Mouse (Mus musculus): ENCODE results near the gene Pde6d.
A peak's percentile ranks its signal among the peaks of the same experiment; 100 is the strongest.
"Not testable (repeated sequence)": the region's sequence is repeated elsewhere in the genome, so short reads cannot be mapped to it uniquely, and the experiment has no call there.

Pde6d gene

GRCm38 (mm10) chr1:86569292-86569860 lies 13.1 kb downstream of the Pde6d start:
- no peak for DNase-seq (ENCODE audit: low spot score)

DNA sequence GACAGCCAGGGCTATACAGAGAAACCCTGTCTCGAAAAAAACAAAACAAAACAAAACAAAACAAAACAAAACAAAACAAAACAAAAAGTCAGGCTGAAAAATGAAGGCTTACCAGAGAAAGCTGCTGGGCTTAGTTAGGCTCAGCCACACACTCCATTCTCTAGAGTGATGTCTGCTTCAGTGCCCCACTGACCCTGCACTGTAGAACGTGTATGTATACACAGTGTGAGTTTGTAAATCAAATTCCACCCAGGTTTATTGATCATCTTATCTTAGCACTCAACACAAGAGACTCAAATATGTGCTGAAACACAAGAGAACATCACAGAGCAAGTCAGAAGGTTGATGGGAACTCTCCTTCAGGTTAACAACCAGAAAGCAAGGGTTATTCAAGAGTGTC lies 14.0 kb downstream of the Pde6d start:
- no peak for DNase-seq (ENCODE audit: low spot score)

GRCm38 (mm10) chr1:86562663-86563062 lies 19.8 kb downstream of the Pde6d start:
- no peak for DNase-seq (ENCODE audit: low spot score)

GRCm38 (mm10) chr1:86559232-86559631 lies 23.2 kb downstream of the Pde6d start:
- DNase-seq (ENCODE audit: low spot score): no peak

DNA sequence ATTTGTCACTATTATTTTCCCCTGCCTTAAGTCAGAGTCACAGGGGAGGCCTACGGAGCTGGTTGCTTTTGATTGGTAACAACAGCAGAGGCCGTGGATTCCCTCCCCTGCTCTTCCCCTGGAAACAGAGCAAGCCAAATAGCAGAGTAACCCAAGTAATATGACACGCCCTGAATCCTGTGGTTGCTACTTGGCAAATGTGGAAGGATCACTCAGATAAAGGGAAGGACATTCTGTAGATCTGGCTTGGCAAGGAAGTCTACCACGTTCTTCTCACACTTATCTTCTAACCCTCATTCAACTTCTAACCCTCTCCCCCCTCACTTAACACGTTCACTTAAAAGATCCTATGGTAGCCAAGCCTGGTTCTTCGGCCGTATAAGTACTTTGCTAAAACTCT lies 24.6 kb downstream of the Pde6d start:
- DNase-seq (ENCODE audit: low spot score): no peak

GRCm38 (mm10) chr1:86555665-86556064 lies 26.8 kb downstream of the Pde6d start:
- no peak for DNase-seq (ENCODE audit: low spot score)

GRCm38 (mm10) chr1:86551877-86552276 lies 30.6 kb downstream of the Pde6d start:
- no peak for DNase-seq (ENCODE audit: low spot score)

DNA sequence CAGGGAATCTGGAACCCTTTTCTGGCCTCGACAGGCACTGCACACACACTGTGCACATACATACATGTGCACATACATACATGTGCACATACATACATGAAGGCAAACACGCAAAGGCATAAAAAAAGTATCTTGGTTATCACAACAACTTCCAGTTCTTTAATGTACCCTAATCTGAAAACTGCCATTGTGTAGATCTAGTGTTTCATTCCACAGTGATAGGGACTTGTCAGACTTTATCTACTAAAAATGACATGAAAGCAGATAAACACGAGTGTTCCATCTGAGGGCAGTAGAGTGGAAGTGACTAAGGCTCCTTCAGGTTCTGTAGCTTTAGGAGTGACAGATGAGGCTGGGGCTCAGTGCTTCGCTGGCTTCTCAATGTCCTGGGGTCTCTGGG lies 31.1 kb downstream of the Pde6d start:
- DNase-seq (ENCODE audit: low spot score): no peak

DNA sequence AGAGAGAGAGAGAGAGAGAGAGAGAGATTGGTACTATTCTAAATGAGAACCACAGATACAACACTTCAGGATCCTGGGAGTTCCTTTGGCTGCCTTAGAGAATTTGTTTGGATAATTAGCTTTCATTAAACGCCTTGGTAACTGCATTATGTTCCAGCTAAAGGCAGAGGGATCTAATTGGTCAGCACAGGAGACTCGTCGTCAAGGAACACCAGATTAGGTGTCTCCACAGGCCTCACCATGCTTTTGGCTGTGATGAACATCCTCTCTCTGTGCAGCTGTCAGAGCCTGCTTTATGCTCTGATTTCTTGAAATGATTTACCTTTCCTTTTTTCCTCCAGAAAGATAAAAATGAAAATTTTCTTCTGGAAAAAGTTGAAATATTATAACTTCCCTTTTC lies 35.6 kb downstream of the Pde6d start:
- DNase-seq (ENCODE audit: low spot score): no peak

DNA sequence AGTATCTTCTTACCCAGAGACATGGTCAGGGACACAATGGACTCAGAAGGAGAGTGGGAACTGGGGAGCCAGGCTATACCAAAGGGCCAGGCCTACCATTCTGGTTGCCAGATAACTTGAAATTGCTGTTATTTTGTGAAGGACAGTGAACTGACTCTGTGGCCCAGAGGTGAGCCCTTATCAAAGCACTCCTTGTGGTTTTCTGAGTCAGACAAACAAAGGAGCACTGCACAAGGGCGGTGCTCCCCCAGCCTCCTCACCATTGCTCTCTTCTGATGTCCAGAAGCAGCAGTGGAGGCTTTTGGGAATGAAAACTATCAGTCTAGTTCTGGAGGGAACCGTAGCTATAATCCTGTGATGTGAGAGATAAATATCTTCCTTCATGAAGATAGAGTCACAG lies 39.8 kb downstream of the Pde6d start:
- no peak for DNase-seq (ENCODE audit: low spot score)

GRCm38 (mm10) chr1:86539583-86539982 lies 42.8 kb downstream of the Pde6d start:
- DNase-seq (ENCODE audit: low spot score): not testable (repeated sequence)

DNA sequence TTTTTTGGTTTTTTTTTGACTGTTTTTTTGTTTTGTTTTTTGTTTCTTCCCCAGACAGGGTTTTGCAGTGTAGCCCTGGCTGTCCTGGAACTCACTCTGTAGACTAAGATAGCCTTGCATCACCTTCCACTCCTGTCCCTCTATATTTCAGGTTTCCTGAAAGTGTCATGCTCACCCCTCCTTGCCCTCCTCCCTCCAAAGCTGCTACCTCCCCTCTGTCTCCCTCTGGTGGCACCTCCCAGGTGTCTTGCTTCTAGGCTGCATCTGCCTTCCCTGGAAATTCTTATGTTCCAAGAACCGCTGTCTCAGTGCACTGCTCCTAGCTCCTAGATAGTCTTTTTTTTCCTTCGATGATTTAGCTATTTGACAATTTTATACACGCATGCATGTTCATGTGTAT lies 44.0 kb downstream of the Pde6d start:
- DNase-seq (ENCODE audit: low spot score): no peak

GRCm38 (mm10) chr1:86533411-86534130 lies 48.9 kb downstream of the Pde6d start:
- DNase-seq (ENCODE audit: low spot score): no peak

DNA sequence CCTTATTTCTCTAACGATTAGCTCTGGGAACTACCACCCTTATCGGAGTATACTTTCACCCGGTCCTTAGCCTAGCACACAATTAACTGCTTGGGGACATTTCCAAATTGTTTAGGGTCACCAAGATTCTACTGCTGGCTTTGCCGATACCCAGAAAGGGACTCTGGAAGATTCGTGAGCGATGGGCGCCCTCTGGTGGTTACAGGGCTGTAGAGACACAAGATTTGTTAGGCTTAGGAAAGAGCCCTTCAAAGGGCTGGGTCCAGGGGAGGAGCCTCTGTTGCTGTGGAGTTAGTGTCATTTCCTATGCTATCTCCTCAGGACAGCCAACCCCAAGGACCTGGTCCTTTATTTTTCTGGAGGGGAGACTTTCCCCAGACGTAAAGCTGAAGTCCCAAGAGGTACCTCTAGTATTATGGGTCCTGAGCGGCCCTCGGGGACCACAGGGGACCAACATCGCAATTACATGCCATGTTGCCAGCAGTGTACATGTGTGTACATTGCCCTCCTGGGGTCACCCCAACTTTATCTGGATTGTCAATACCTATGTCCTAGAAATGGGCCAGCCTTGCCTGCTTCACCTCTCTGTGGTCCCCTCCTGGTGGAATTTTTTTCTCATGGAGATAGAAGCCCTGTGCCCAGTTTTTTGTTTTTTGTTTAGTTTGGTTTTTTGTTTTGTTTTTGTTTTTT lies 49.9 kb downstream of the Pde6d start:
- DNase-seq (ENCODE audit: low spot score): peak; percentile 86

DNA sequence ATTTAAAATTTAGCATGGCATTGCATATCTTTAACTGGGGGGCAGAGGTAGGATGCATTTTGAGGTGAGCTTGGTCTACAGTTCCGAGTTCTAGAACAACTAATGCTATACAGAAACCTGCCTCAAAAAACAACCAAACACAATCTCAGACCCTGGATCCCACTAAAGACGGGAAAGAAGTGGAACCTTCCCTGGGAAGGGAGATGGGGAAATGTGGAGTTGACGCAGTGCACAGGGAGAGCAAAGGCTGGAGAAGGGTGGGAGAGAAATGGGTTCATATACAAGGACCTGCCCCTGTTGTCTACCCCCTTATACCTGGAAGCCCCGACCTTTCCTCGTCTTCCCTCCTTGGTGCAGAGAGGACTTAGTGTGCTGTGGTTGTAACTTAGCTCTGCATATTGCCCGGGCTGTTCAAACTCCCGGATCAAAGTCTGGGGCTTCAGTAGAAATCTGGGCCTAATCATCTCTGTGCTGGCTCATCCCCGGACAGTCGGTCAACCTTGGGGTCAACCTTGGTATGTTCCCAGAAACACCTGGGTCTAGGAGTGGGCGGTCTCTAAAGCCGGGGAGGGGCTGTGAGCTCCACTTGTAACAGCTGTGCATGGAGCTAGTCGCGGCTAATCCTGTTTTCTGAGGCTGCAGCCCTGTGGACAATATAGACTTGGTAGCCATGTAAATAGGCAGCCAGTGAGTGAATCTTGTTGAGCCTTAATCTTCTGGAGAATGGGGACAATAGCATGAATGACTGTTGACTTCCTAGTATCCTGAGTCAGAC lies 50.7 kb downstream of the Pde6d start:
- no peak for DNase-seq (ENCODE audit: low spot score)

GRCm38 (mm10) chr1:86530871-86531546 lies 51.4 kb downstream of the Pde6d start:
- no peak for DNase-seq (ENCODE audit: low spot score)

DNA sequence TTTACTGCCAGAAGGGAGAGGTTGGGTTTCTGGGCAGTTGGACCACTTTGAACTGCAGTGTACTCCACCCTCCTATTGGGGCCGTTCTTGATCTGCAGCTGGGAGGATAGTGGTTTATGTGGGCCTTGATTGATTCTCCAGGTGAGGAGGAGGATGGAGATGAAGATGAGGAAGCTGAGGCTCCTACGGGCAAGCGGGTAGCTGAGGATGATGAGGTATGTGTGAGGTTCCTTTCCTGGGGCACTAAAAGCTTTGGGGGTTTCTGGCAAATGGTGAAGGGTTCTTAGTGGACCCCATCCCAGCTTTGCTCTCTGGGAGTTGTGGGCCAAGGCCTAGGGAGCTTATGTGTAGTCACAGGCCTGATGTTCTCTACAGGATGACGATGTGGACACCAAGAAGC lies 52.8 kb downstream of the Pde6d start:
- DNase-seq (ENCODE audit: low spot score): no peak

GRCm38 (mm10) chr1:86528571-86529180 lies 53.8 kb downstream of the Pde6d start:
- no peak for DNase-seq (ENCODE audit: low spot score)

- peak; percentile 91 for DNase-seq (ENCODE audit: low spot score)
These were observed 54.6 kb downstream of the Pde6d start for GRCm38 (mm10) chr1:86527599-86528486.

DNA sequence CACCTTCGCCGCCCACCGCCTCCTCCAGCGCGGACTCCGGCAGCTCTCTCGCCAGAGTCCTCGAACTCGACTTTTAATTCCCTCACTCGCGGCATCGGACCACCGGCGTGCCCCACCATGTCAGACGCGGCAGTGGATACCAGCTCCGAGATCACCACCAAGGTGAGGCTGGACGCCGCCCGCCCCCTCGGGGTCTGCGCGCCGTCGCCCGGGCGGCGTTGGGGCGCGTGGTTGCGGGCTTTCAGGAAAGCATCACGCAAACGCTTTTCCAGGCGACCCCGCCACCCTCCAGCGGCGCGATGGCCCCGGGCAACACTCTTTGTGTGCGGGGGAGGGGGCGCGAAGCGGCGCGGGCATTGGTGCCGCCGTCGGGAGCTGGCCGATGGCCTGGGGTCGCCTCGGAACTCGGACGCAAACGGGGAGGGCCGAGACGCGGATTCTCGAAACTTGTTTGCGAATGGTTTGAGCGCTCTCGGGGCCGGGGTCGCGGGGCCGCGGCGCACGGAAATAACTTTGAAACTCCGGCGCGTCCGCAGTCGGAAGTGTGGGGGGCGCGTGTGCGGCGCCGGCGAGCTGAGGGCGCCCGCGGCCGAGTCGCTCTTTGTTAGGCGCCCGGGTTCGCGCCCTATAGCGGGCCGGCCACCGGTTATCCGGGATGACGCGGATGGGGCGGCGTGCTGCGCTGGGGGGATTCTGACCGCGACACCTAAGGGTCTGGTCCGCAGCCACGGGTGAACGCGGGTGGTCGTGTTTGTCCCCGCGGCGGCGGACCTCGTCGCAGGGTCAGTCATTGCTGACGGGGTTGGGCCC lies 55.4 kb downstream of the Pde6d start:
- no peak for DNase-seq (ENCODE audit: low spot score)
